Mouse (Mus musculus): Measurements from ENCODE around the gene Ddah2. TPM values are rescaled to one million over a fixed set of nuclear protein-coding genes. Genes with fewer than 3 reads are reported as not detected.
A peak's percentile ranks its signal among the peaks of the same experiment; 100 is the strongest.

The Ddah2 gene
- polyA plus RNA-seq, 1 experiment from 2014 or later = 227 TPM

- H3K27ac ChIP-seq = peak overlapping the region; percentile 98
- H3K4me1 ChIP-seq (replicated peaks; ENCODE audit: insufficient read depth, low read length) = peaks cover 32% of the 10 kb centered on the region
- no peak for DNase-seq (ENCODE audit: low spot score)
- no peak overlapping the region for H3K4me3 ChIP-seq (replicated peaks; ENCODE audit: low read depth, low read length)
- peaks cover 16% of the 10 kb centered on the region for H3K36me3 ChIP-seq (ENCODE audit: insufficient read depth, low read length)
- WGBS = 67% methylated on average over 5 of the region's 5 CpGs
- H3K9me3 ChIP-seq (replicated peaks; ENCODE audit: low read length) = no peaks in the 10 kb centered on the region
- TF ChIP-seq CTCF (IDR thresholded peaks at IDR 0.05; ENCODE audit: low read depth) = no peak
- H3K9ac ChIP-seq (ENCODE audit: low read depth, low read length) = peak overlapping the region; percentile 77; the same call in 1 of the 2 replicates
- H3K4me2 ChIP-seq (ENCODE audit: low read length) = peak overlapping the region; percentile 81
- no peak for ATAC-seq (replicated peaks; ENCODE audit: low FRiP score, low read depth)
- no peaks in the 10 kb centered on the region for H3K27me3 ChIP-seq (ENCODE audit: insufficient read depth, low read length)
Observed at GRCm38 (mm10) chr17:35048932-35049440, 9.8 kb upstream of the Ddah2 start.

GRCm38 (mm10) chr17:35049561-35050016, 9.2 kb upstream of the Ddah2 start, which contains the start of gene Clic1:
TSS of gene Clic1 (plus strand) at chr17:35049966.
- peak; percentile 94 for DNase-seq (ENCODE audit: low spot score)
- ATAC-seq (replicated peaks; ENCODE audit: low FRiP score, low read depth) = peak; percentile 27; the same call in 1 of the 2 replicates

GRCm38 (mm10) chr17:35050126-35050750, 8.6 kb upstream of the Ddah2 start:
- no peak; the same call in 1 of the 2 replicates for ATAC-seq (replicated peaks; ENCODE audit: low FRiP score, low read depth)
- Histone ChIP-seq H3K4me3 (replicated peaks; ENCODE audit: low read depth, low read length) (peak overlapping the region; percentile 50), H3K9me3 (replicated peaks; ENCODE audit: low read length) (no peaks in the 10 kb centered on the region), H3K4me1 (replicated peaks; ENCODE audit: insufficient read depth, low read length) (peaks cover 29% of the 10 kb centered on the region), H3K4me2 (ENCODE audit: low read length) (peak overlapping the region; percentile 81), H3K27me3 (ENCODE audit: insufficient read depth, low read length) (no peaks in the 10 kb centered on the region), H3K27ac (peak overlapping the region; percentile 98), H3K9ac (ENCODE audit: low read depth, low read length) (peak overlapping the region; percentile 77), H3K36me3 (ENCODE audit: insufficient read depth, low read length) (peaks cover 25% of the 10 kb centered on the region)
- peak; percentile 92 for DNase-seq (ENCODE audit: low spot score)
- TF ChIP-seq CTCF (IDR thresholded peaks at IDR 0.05; ENCODE audit: low read depth) = no peak
- under 1% methylated on average over 27 of the region's 27 CpGs for WGBS

More at GRCm38 (mm10) chr17:35049561-35050016, 9.2 kb upstream of the Ddah2 start, which contains the start of gene Clic1:
- H3K9ac ChIP-seq (ENCODE audit: low read depth, low read length) = peak within 1 kb of the TSS; percentile 77
- H3K27ac ChIP-seq = peak within 1 kb of the TSS; percentile 98
- H3K4me1 ChIP-seq (replicated peaks; ENCODE audit: insufficient read depth, low read length) = peaks cover 32% of the 10 kb centered on the region
- H3K27me3 ChIP-seq (ENCODE audit: insufficient read depth, low read length) = no peaks in the 10 kb centered on the region
- H3K4me2 ChIP-seq (ENCODE audit: low read length) = peak within 1 kb of the TSS; percentile 81
- under 1% methylated on average over 11 of the region's 11 CpGs for WGBS
- peak; percentile 55 for TF ChIP-seq CTCF (IDR thresholded peaks at IDR 0.05; ENCODE audit: low read depth)
- no peaks in the 10 kb centered on the region for H3K9me3 ChIP-seq (replicated peaks; ENCODE audit: low read length)
- peak within 1 kb of the TSS; percentile 50 for H3K4me3 ChIP-seq (replicated peaks; ENCODE audit: low read depth, low read length)
- peaks cover 20% of the 10 kb centered on the region for H3K36me3 ChIP-seq (ENCODE audit: insufficient read depth, low read length)

- ATAC-seq (replicated peaks; ENCODE audit: low FRiP score, low read depth) = peak; percentile 65
- 1% methylated on average over 21 of the region's 21 CpGs for WGBS
- Histone ChIP-seq H3K27ac (peak overlapping the region; percentile 98), H3K36me3 (ENCODE audit: insufficient read depth, low read length) (peaks cover 35% of the 10 kb centered on the region), H3K9ac (ENCODE audit: low read depth, low read length) (peak overlapping the region; percentile 77), H3K4me1 (replicated peaks; ENCODE audit: insufficient read depth, low read length) (peaks cover 22% of the 10 kb centered on the region), H3K4me2 (ENCODE audit: low read length) (peak overlapping the region; percentile 81), H3K27me3 (ENCODE audit: insufficient read depth, low read length) (no peaks in the 10 kb centered on the region), H3K9me3 (replicated peaks; ENCODE audit: low read length) (no peaks in the 10 kb centered on the region), H3K4me3 (replicated peaks; ENCODE audit: low read depth, low read length) (peak overlapping the region; percentile 50)
- peak; percentile 95 for DNase-seq (ENCODE audit: low spot score)
- 0 out of 2 replicates have a peak, but pooled peaks have one; percentile 1 for TF ChIP-seq CTCF (IDR thresholded peaks at IDR 0.05; ENCODE audit: low read depth)
Observed at GRCm38 (mm10) chr17:35051156-35052086, 7.4 kb upstream of the Ddah2 start.

GRCm38 (mm10) chr17:35052271-35052798, 6.5 kb upstream of the Ddah2 start:
- 70% methylated on average over 12 of the region's 12 CpGs for WGBS
- peak overlapping the region; percentile 36; the same call in 1 of the 2 replicates for H3K9ac ChIP-seq (ENCODE audit: low read depth, low read length)
- peaks cover 37% of the 10 kb centered on the region for H3K36me3 ChIP-seq (ENCODE audit: insufficient read depth, low read length)
- H3K4me3 ChIP-seq (replicated peaks; ENCODE audit: low read depth, low read length) = peak overlapping the region; percentile 50; the same call in 1 of the 2 replicates
- H3K27ac ChIP-seq = peak overlapping the region; percentile 98
- DNase-seq (ENCODE audit: low spot score) (no peak), ATAC-seq (replicated peaks; ENCODE audit: low FRiP score, low read depth) (no peak)
- no peaks in the 10 kb centered on the region for H3K9me3 ChIP-seq (replicated peaks; ENCODE audit: low read length)
- TF ChIP-seq CTCF (IDR thresholded peaks at IDR 0.05; ENCODE audit: low read depth) = no peak
- H3K4me1 ChIP-seq (replicated peaks; ENCODE audit: insufficient read depth, low read length) = peaks cover 19% of the 10 kb centered on the region
- no peaks in the 10 kb centered on the region for H3K27me3 ChIP-seq (ENCODE audit: insufficient read depth, low read length)
- H3K4me2 ChIP-seq (ENCODE audit: low read length) = peak overlapping the region; percentile 81

Measured in kidney, postnatal 0 days (tissue).